Mouse (Mus musculus) cerebellum, adult 18-20 months (tissue): ENCODE data around the gene Hba-a2.

Experiments
- DNase-seq, 2 experiments: peaks; one replicate each; pipeline ENCODE4 v3.0.0; 2021

The Hba-a2 gene

GRCm38 (mm10) chr11:32324609-32325008 is 28.3 kb downstream of the Hba-a2 start:
- DNase-seq, result peak; percentile 78 to 88

GRCm38 (mm10) chr11:32331075-32331474 is 34.8 kb downstream of the Hba-a2 start:
- DNase-seq, result no peak

- no peak for DNase-seq
These were observed 35.6 kb downstream of the Hba-a2 start for GRCm38 (mm10) chr11:32331861-32332260.

- DNase-seq, result no peak
These were observed 36.9 kb downstream of the Hba-a2 start for GRCm38 (mm10) chr11:32333235-32333634.

GRCm38 (mm10) chr11:32336435-32336907 is 40.2 kb downstream of the Hba-a2 start:
- no peak for DNase-seq

GRCm38 (mm10) chr11:32339131-32339531 is 42.8 kb downstream of the Hba-a2 start:
- no peak for DNase-seq

- DNase-seq, result peak in 1 of 2 experiments; percentile 37
These were observed 44.5 kb downstream of the Hba-a2 start for GRCm38 (mm10) chr11:32340476-32341473.

- DNase-seq, result peak; percentile 37 to 57
These were observed 46.5 kb downstream of the Hba-a2 start for GRCm38 (mm10) chr11:32342770-32343191.

- DNase-seq, result no peak
These were observed 47.1 kb downstream of the Hba-a2 start for GRCm38 (mm10) chr11:32343350-32343749.

GRCm38 (mm10) chr11:32345504-32346297 is 49.4 kb downstream of the Hba-a2 start:
- DNase-seq, result no peak
